Mouse (Mus musculus): ENCODE measurements around the gene Plekha6.

DNA sequence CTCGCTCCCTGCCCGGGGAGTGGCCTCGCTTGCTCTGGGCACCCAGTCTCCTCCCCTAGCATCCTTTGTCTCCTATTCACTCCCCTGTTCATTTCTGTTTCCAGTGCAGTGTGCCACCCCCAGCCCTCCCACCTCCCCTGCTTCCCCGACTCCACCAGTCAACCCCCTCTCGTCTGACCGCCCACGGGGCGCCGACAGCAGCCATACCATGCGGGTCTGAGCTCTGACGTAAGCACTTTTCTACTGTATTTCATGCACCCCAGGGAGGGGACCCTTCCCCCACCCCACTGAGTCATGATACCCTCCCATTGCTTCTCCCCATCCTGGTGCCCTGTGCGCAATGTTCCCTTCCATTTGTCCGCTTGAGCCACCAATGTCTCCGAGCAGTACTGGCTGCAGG is 134.8 kb downstream of the Plekha6 start:
- TF ChIP-seq CTCF (IDR thresholded peaks at IDR 0.05; ENCODE audit: control insufficient read depth, insufficient read depth, low read length), result no peak
- no peak for TF ChIP-seq POLR2A (IDR thresholded peaks at IDR 0.05; ENCODE audit: borderline replicate concordance, control insufficient read depth, low read depth, low read length)
